Mouse (Mus musculus): Measurements from ENCODE around the gene Clec16a.

The Clec16a gene

DNA sequence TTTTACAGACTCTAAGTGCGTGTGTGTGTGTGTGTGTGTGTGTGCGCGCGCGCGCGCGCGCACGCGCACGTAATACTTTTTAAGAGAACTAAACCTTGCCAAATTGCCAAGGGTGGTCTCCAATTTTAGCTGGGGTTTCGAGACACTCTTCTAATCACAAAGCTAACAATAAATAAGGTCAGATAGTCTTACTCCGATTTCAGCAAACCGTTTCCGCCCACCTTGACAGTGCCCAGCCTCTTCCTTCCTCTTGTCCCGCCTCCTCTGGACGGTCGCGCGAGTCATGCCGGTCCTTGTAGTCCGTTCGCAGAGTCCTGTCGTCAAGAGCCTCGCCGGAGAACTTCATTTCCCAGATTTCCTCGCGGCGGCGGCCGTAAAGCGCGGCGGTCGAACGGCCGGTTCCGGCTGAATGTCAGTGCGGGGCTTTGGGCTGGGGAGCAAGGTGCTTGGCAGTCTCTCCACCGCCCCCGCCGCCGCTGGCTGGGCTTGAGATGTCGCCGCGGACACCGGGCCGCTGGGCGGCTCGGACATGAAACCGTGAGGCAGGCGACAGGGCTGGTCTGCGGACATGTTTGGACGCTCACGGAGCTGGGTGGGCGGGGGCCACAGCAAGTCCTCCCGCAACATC is at the start of gene Clec16a:
Gene Clec16a (plus strand): TSS at position 345 of the 628 bp plus-strand sequence.
- peak; percentile 96 for DNase-seq (ENCODE audit: low spot score)

GRCm38 (mm10) chr16:10495824-10496298 is 49.3 kb upstream of the Clec16a start:
- DNase-seq (ENCODE audit: low spot score): no peak

- no peak for DNase-seq (ENCODE audit: low spot score)
These were observed 47.0 kb upstream of the Clec16a start for GRCm38 (mm10) chr16:10498096-10498602.

DNA sequence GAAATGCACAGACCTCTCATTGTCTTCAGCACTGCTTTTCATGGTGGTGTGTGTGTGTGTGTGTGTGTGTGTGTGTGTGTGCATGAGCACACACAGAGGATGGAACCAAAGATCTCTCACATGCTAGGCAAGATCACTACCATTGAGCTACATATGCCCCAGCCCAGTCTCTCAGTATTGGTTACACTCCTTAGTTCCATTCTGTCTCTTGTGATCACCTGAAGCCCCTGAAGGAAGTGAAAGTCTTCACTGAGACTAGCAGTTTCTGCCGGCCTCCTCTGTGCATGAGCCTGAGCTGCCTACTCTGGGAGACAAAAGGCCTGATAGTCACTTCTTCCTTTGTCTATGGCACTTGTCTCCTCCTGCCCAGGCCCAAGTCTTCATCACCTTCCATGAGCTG is 46.0 kb upstream of the Clec16a start:
- no peak for DNase-seq (ENCODE audit: low spot score)

GRCm38 (mm10) chr16:10501865-10502264 is 43.3 kb upstream of the Clec16a start:
- no peak for DNase-seq (ENCODE audit: low spot score)

DNA sequence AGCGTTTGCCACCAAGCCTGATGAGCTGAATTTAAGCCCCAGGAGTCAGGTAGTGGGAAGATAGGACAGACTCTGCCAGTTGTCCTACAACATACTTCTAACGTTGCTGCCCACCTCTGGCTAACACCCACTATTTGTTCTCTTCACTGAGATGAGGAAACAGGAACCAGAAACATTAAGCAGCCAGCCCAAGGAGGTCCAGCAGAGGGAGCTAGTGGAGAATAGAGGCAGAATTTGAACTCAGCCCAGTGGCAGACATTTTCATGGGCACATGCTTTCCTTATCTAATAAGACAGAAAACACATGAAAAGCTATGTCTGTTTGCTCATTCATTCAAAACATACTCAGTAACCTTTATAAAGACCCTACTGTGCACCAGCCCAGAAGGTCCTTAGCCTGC is 42.1 kb upstream of the Clec16a start:
- no peak for DNase-seq (ENCODE audit: low spot score)

DNA sequence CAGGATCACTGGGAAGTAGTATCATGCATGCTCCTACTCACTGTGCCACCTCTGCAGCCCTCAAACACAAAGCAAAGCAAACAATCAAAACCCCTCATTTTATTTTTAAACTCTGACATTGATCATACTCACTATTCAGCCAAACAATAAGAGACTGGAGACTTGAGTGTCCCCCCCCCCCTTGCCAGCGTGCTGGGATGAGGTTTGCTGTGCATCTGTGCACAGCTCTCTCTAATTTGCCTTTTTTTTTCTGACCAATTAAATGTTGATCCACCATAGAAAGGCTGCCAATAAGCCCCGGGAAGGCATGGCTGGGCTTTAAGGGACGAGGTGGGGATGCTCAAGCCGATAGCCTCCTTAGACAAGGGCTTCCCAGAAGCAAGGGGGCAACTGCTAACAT is 37.7 kb upstream of the Clec16a start:
- DNase-seq (ENCODE audit: low spot score): no peak

DNA sequence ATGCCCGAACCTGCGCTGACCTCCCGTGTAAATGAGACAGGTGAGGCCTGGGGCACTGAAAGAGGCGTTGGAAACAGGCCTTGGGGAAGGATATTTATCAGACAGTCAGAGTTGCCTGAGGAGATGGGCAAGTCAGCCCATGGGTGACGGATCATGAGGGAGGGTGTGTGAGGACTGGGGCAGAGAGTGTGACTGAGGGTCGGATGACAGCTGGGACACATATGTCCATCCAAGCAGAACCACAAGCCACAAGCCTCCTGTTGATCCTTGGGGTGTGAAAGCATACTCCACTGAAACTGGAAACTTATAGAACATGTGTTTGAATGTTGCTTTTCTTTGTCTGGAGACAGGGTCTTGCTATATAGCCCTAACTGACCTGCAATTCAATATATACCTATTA is 36.4 kb upstream of the Clec16a start:
- DNase-seq (ENCODE audit: low spot score): no peak

DNA sequence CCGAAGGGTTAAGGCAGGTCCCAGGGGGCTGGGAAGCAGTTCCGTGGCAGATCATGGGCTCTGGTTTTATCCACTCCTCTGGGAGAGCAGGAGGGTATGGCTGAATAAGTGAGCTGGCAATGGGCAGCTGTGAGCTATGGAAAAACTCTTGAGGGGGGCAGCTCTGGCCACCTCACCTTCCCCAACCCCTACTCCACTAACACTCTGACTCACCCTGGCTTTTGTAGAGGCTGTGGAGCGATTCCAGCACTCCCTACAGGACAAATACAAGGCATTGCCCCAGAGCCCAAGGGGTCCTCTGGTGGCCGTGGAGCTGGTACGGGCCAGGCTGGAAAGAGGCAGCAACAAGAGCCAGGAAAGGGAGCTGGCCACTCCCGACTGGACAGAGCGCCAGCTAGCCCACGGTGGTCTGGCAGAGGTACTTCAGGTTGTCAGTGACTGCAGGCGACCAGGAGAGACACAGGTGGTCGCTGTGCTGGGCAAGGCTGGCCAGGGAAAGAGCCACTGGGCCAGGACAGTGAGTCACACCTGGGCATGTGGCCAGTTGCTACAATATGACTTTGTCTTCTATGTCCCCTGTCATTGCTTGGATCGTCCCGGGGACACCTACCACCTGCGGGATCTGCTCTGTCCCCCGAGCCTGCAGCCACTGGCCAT is 34.5 kb upstream of the Clec16a start:
- no peak for DNase-seq (ENCODE audit: low spot score)

DNA sequence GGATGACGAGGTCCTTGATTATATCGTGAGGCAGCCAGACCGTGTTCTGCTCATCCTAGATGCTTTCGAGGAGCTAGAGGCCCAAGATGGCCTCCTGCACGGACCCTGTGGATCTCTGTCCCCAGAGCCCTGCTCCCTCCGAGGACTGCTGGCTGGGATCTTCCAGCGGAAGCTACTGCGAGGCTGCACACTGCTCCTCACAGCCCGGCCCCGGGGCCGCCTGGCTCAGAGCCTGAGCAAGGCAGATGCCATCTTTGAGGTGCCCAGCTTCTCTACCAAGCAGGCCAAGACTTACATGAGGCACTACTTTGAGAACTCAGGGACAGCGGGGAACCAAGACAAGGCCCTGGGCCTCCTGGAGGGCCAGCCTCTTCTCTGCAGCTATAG is 34.0 kb upstream of the Clec16a start:
- no peak for DNase-seq (ENCODE audit: low spot score)

DNA sequence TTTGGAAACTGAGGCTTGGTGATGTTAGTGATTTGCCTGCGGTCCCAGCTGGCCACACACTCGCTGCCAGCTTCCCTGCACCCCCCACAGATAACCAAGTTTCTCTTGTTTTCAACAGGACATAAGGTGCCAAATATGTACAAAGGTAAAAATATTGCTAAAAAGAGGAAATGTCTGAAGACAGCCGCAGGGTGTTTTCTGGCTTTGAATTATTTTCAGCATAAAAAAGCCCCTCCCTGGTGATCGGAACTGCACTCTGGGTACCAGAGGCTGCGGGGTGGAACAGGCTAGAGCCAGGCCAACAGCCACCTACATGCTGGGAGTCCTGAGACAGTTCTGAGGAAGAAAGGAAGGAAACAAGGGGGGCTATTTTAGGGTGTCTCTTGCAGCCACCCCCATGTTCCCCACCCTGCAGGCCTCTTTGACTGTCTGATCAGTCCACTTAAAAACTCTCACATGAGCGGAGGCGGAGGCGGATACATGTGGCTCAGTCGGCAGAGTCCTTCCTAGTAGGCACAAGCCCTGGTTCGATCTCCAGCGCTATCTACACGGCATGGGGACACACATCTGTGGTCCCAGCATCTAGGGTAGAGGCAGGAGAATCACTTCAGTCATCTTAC is 29.1 kb upstream of the Clec16a start:
- no peak for DNase-seq (ENCODE audit: low spot score)

DNA sequence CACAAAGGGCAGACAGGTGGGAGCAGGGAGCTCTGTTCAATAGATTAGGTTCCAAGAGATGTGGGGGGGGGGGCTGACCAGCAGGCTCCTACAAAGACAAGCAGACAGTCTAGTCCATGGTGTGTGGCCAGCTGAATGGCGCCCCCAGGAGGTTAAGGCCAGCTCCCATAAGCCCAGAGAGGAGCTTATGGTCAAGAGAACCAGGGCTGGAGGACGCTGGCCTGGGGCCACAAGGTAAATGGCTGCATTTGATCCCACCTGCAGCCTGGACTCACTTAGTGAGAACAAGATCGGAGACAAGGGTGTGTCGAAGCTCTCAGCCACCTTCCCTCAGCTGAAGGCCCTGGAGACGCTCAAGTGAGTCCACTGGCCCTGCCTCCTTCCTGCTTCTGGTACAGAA is 27.1 kb upstream of the Clec16a start:
- DNase-seq (ENCODE audit: low spot score): no peak

- peak; percentile 44 for DNase-seq (ENCODE audit: low spot score)
These were observed 24.1 kb upstream of the Clec16a start for GRCm38 (mm10) chr16:10520908-10521614.

DNA sequence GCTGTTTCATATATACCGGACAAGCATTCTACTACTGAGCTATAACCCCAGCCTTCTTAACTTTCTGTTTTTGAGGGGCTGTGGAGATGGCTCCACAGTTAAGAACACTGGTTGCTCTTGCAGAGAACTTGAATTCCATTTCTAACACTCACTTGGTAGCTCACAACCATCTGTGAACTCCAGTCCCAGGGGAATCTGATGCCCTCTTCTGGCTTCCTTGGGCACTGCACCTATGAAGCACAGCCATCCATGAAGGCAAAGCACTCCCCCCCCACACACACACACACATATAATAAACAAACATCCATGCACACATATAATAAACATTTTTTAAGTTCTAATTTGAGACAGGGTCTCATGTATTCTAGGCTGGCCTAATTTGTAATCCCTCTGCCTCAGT is 22.3 kb upstream of the Clec16a start:
- DNase-seq (ENCODE audit: low spot score): peak; percentile 55

DNA sequence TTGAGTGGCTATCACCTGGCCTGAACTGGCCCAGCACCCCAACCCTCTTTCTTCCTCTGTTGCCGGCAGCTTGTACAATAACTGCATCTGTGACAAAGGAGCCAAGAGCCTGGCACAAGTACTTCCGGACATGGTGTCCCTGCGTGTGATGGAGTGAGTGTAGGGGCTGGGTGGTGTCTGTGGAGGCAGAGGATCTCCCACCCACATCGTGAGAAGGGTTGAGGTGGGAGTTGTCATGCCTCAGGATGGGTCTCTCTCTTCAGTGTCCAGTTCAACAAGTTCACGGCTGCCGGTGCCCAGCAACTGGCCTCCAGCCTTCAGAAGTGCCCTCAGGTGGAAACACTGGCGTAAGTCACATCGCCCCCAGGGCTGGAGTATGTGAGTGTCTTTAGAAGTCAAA is 21.5 kb upstream of the Clec16a start:
- no peak for DNase-seq (ENCODE audit: low spot score)

GRCm38 (mm10) chr16:10524866-10525609 is 20.1 kb upstream of the Clec16a start:
- peak; percentile 32 for DNase-seq (ENCODE audit: low spot score)

DNA sequence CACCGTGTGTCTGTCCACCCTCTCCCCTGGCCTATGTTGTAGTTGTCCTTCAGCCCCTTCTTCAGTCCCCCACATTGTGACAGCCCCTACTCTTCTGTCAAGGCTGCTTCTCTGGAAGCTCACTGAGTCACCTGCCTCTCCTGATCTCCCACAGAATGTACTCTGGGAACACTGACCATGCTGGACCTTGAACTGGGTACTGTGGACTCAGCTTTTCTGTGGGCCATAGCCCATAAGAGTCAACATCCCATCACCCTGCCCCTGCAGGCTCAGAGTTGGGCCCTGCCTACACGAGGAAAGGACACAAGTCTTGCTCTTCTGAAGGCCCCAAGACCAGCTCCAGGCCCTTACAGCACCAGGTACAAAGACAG is 19.5 kb upstream of the Clec16a start:
- no peak for DNase-seq (ENCODE audit: low spot score)

DNA sequence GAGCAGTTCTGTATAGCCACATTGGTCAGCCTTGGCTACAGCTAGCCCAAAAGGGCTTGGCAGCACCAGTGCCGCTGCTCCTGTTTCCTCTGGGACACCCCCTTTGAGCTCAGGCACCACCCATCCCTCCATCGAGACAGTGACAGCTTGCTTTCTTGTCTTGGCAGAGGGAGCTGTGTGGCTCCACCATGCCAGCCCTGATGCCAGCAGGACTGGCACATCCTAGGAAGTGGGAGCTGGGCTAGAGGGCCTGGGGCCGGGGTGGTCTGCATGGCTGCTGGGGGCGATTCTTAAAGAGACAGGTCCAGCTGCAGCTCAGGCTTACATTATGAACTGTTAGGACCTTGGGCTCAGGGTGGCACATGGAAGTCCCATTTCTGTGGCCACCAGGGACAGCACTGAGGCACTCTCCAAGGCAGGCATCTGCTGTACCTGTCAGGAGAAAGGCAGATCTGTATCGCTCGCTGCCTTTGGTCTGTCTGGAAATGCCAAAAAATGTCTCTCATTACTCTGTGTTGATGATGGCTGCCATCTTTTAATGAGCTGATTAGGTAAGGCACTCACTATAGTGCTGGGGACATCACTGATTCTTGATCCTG is 18.0 kb upstream of the Clec16a start:
- no peak for DNase-seq (ENCODE audit: low spot score)

DNA sequence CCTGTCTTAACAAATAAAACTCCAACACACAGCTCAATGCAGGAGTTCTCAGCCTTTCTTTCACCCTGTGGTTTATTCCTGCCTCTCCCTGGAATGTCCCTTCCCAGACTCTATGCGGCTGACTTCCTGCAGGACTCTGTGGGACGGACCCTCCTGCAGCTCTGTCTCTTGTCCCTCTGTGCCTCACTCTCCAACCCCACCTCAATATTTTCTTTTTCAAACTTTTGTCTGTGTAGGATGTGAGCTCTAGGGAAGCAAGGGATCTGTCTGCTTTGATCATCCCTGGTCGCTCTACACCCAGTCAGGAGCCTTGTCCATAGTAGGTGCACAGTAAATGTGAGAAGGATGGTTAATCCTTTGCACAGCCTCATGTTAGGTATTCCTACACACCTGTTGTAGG is 16.8 kb upstream of the Clec16a start:
- DNase-seq (ENCODE audit: low spot score): no peak

DNA sequence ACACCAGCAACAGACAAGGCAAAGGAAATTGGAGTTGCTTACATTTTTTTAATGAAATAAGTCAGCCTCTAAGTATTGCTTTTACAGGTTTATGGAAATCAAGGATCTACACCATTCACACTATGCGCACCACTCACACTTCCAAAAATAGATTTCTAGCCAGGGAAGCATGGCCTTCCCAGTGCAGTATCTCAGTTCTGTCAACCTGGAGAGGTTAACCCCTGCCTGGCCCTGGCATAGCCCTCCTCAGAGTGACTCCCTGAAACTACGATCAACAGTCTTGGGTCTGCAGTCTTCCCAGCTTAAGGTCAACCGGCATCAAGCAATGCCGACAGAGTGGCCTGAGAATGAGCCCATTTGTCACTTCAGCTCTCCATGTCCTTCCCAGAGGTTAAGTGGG is 15.0 kb upstream of the Clec16a start:
- DNase-seq (ENCODE audit: low spot score): no peak

DNA sequence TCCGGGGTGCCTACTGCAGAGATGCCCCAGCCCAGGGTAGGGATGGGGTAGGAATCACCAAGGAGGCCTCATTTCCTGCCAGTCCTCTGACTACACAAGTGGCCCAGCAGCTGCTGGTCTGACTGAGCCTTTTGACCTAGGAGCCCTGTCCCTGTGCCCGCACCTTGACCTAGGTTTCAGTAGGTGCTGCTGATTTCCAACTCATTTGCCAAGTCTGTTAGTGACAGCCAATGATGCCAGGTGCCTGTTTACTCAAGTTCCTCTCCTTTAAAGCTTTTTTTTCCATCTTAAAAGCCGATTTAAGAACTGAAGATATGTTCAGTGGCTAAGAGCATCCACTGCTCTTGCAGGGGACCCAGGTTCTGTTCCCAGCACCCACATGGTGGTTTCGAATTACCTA is 11.4 kb upstream of the Clec16a start:
- DNase-seq (ENCODE audit: low spot score): no peak

- no peak for DNase-seq (ENCODE audit: low spot score)
These were observed 10.6 kb upstream of the Clec16a start for GRCm38 (mm10) chr16:10534567-10534966.

Data from T-cell, adult 2 months (primary cell).